Comparison of ENCODE assay signal across 18 mouse cellular contexts in genomic region chr4:135085077-135085853, GRCm38 (mm10). TPM values are rescaled to one million over a fixed set of nuclear protein-coding genes. Genes with fewer than 3 reads are reported as not detected.
A peak's percentile ranks its signal among the peaks of the same experiment; 100 is the strongest.
DNase-seq lines count a peak whose midpoint lies in the region; ATAC-seq and TF ChIP-seq lines count a peak whose summit lies in the region.
"Had no signal": no experiment of that assay in that cellular context is flagged by ENCODE, and none has a peak within 500 bp of the region (broad histone marks: within the 10 kb centered on the region; RNA-seq: fewer than 3 reads in every experiment).

No protein-coding gene starts in this region.

- no peak overlapping the region for H3K27ac ChIP-seq in kidney, postnatal 0 days
- H3K27ac ChIP-seq in thymus, adult 2 months (ENCODE audit: control insufficient read depth, insufficient read depth, low read length) = no peak overlapping the region
- no peak overlapping the region for H3K27ac ChIP-seq in stomach, postnatal 0 days (replicated peaks)
- H3K27ac ChIP-seq: forebrain, embryonic 12.5 days; midbrain, embryonic 12.5 days; neural tube, embryonic 15.5 days had no signal

- H3K9ac ChIP-seq in kidney, postnatal 0 days (ENCODE audit: low read depth, low read length) = no peak overlapping the region
- no peak overlapping the region for H3K9ac ChIP-seq in stomach, postnatal 0 days (ENCODE audit: low read length)
- H3K9ac ChIP-seq: forebrain, embryonic 12.5 days; midbrain, embryonic 12.5 days; neural tube, embryonic 15.5 days had no signal

- ATAC-seq in kidney, postnatal 0 days (replicated peaks; ENCODE audit: low FRiP score, low read depth) = no peak
- no peak for ATAC-seq in stomach, postnatal 0 days (ENCODE audit: low FRiP score, low TSS enrichment)

- no peak for TF ChIP-seq EP300 in stomach, postnatal 0 days (optimal IDR thresholded peaks at IDR 0.05)

- H3K9me3 ChIP-seq in kidney, postnatal 0 days (replicated peaks; ENCODE audit: low read length) = no peaks in the 10 kb centered on the region
- no peaks in the 10 kb centered on the region for H3K9me3 ChIP-seq in stomach, postnatal 0 days (ENCODE audit: control insufficient read depth, low read length)
- H3K9me3 ChIP-seq: forebrain, embryonic 12.5 days; midbrain, embryonic 12.5 days; neural tube, embryonic 15.5 days had no signal

- no peak overlapping the region for H3K4me3 ChIP-seq in kidney, postnatal 0 days (replicated peaks; ENCODE audit: low read depth, low read length)
- H3K4me3 ChIP-seq in thymus, adult 2 months (ENCODE audit: control insufficient read depth, insufficient read depth, low read length) = no peak overlapping the region
- no peak overlapping the region for H3K4me3 ChIP-seq in stomach, postnatal 0 days (ENCODE audit: low read depth, low read length)
- H3K4me3 ChIP-seq: forebrain, embryonic 12.5 days; midbrain, embryonic 12.5 days; neural tube, embryonic 15.5 days had no signal

- DNase-seq in kidney, postnatal 0 days (ENCODE audit: low spot score) = no peak
- no peak for DNase-seq in kidney, adult 18-20 months
- DNase-seq in thymus, adult 2 months = no peak
- no peak for DNase-seq in thymus, postnatal 36 days
- DNase-seq in brain, embryonic 14.5 days (ENCODE audit: low read depth) = no peak
- DNase-seq in stomach, postnatal 0 days (ENCODE audit: low spot score) = no peak
- DNase-seq in yolk sac, embryonic 10.5 days (ENCODE audit: low spot score) = no peak
- DNase-seq in right cerebral cortex, postnatal 4 days = no peak
- DNase-seq: adrenal gland, postnatal 10 days; cerebellum, adult 9-10 months; gastrocnemius, postnatal 25 days; heart, postnatal 4 days; kidney, adult 9 months; layer of hippocampus, postnatal 36 days; thymus, postnatal 14 days had no signal

- peak; percentile 39 for TF ChIP-seq CTCF in kidney, postnatal 0 days (IDR thresholded peaks at IDR 0.05; ENCODE audit: low read depth)
- 0 out of 2 replicates have a peak, but pooled peaks have one; percentile 25 for TF ChIP-seq CTCF in thymus, adult 2 months (IDR thresholded peaks at IDR 0.05; ENCODE audit: borderline replicate concordance, control insufficient read depth, extremely low read depth, insufficient read depth, low read length, poor library complexity)
- peak; percentile 36; the same call in 1 of the 2 replicates for TF ChIP-seq CTCF in brain, embryonic 14.5 days (IDR thresholded peaks at IDR 0.05; ENCODE audit: borderline replicate concordance, extremely low read depth, insufficient read depth, insufficient read length)
- peak; percentile 53 for TF ChIP-seq CTCF in stomach, postnatal 0 days (IDR thresholded peaks at IDR 0.05; ENCODE audit: low read depth)

- no peaks in the 10 kb centered on the region for H3K27me3 ChIP-seq in kidney, postnatal 0 days (ENCODE audit: insufficient read depth, low read length)
- no peaks in the 10 kb centered on the region for H3K27me3 ChIP-seq in thymus, adult 2 months (ENCODE audit: control insufficient read depth, insufficient read depth, low read length)
- H3K27me3 ChIP-seq in stomach, postnatal 0 days (ENCODE audit: control insufficient read depth, insufficient read depth, low read length) = no peaks in the 10 kb centered on the region
- H3K27me3 ChIP-seq: forebrain, embryonic 12.5 days; neural tube, embryonic 15.5 days had no signal

- 78% methylated on average over 13 of the region's 13 CpGs for WGBS in kidney, postnatal 0 days
- WGBS in thymus, adult 2 months = 37% methylated on average over 13 of the region's 13 CpGs
- WGBS in stomach, postnatal 0 days = 69% methylated on average over 13 of the region's 13 CpGs

- TF ChIP-seq POLR2A in thymus, adult 2 months (IDR thresholded peaks at IDR 0.05; ENCODE audit: control insufficient read depth, extremely low read depth, insufficient read depth, low read length, poor library complexity) = no peak
- no peak for TF ChIP-seq POLR2A in brain, embryonic 14.5 days (IDR thresholded peaks at IDR 0.05; ENCODE audit: borderline replicate concordance, extremely low read depth, insufficient read depth, insufficient read length, poor library complexity, severe bottlenecking)

- no peaks in the 10 kb centered on the region for H3K4me1 ChIP-seq in kidney, postnatal 0 days (replicated peaks; ENCODE audit: insufficient read depth, low read length)
- peaks cover 64% of the 10 kb centered on the region for H3K4me1 ChIP-seq in thymus, adult 2 months (replicated peaks; ENCODE audit: control insufficient read depth, insufficient read depth, low read length)
- no peaks in the 10 kb centered on the region for H3K4me1 ChIP-seq in stomach, postnatal 0 days (replicated peaks; ENCODE audit: control insufficient read depth, insufficient read depth)

- H3K4me2 ChIP-seq in kidney, postnatal 0 days (ENCODE audit: low read length) = no peak overlapping the region
- no peak overlapping the region for H3K4me2 ChIP-seq in stomach, postnatal 0 days (replicated peaks; ENCODE audit: low read depth)
- H3K4me2 ChIP-seq: forebrain, embryonic 12.5 days; midbrain, embryonic 12.5 days; neural tube, embryonic 15.5 days had no signal

- H3K36me3 ChIP-seq in kidney, postnatal 0 days (ENCODE audit: insufficient read depth, low read length) = no peaks in the 10 kb centered on the region
- no peaks in the 10 kb centered on the region for H3K36me3 ChIP-seq in thymus, adult 2 months (ENCODE audit: control insufficient read depth, insufficient read depth, low read length)
- H3K36me3 ChIP-seq in stomach, postnatal 0 days (ENCODE audit: control insufficient read depth, insufficient read depth, low read length) = no peaks in the 10 kb centered on the region
- H3K36me3 ChIP-seq: forebrain, embryonic 12.5 days; midbrain, embryonic 12.5 days; neural tube, embryonic 15.5 days had no signal

RNA-seq across cellular contexts. Expression of gene Runx3, which starts 35.2 kb away (rescaled TPM):
- 0.05 TPM in 1 of 2 replicates, not detected in the other for polyA plus RNA-seq in kidney, postnatal 0 days (2015; fragmentation: Nextera tagmentation; extraction: Ambion mirVana)
- 24.6 and 34.2 TPM in 2 replicates for polyA plus RNA-seq in thymus, adult 2 months (2012; rRNA removed)
- polyA plus RNA-seq in brain, embryonic 14.5 days (2012; rRNA removed) = 0.40 and 0.64 TPM in 2 replicates
- polyA plus RNA-seq in stomach, postnatal 0 days (2015; fragmentation: Nextera tagmentation; extraction: Ambion mirVana) = 0.13 and 0.25 TPM in 2 replicates
- polyA plus RNA-seq: midbrain, embryonic 12.5 days had no signal

Comparison
In these comparisons a context has a peak if more than half of its experiments do, and no peak if none do; other contexts are left out.
1. RNA of gene Runx3, which starts 35.2 kb away (polyA plus RNA-seq): 24.6 to 34.2 TPM in thymus, adult 2 months; 0.40 to 0.64 TPM in brain, embryonic 14.5 days, 0.13 to 0.25 TPM in stomach, postnatal 0 days and 0.05 TPM in kidney, postnatal 0 days; every median in the first group is over 10 times any median in the second.
2. Peak in every context shown above with its lines, with median percentiles within 50 percentile points of each other: CTCF ChIP-seq.